Mouse (Mus musculus): ENCODE measurements around the gene Cdkl1.

The Cdkl1 gene

GRCm38 (mm10) chr12:69733923-69734322, 57.1 kb downstream of the Cdkl1 start:
- no peak for DNase-seq

GRCm38 (mm10) chr12:69733518-69733917, 57.5 kb downstream of the Cdkl1 start:
- peak; percentile 45 for DNase-seq

- DNase-seq, result no peak
These were observed 58.8 kb downstream of the Cdkl1 start for GRCm38 (mm10) chr12:69732221-69732620.

GRCm38 (mm10) chr12:69730306-69730705, 60.8 kb downstream of the Cdkl1 start:
- no peak for DNase-seq

GRCm38 (mm10) chr12:69729246-69729645, 61.8 kb downstream of the Cdkl1 start:
- no peak for DNase-seq

GRCm38 (mm10) chr12:69724711-69725460, 66.2 kb downstream of the Cdkl1 start, which contains the start of the genes L2hgdh and Atp5s:
TSS of gene L2hgdh (minus strand) at chr12:69724873.
TSS of gene Atp5s (plus strand) at chr12:69724950.
- DNase-seq, result peak; percentile 98

GRCm38 (mm10) chr12:69724018-69724710, 66.9 kb downstream of the Cdkl1 start:
- no peak for DNase-seq

- peak; percentile 44 for DNase-seq
These were observed 67.7 kb downstream of the Cdkl1 start for GRCm38 (mm10) chr12:69723376-69723775.

- no peak for DNase-seq
These were observed 68.2 kb downstream of the Cdkl1 start for GRCm38 (mm10) chr12:69722857-69723256.

GRCm38 (mm10) chr12:69713628-69714027, 77.4 kb downstream of the Cdkl1 start:
- peak; percentile 68 for DNase-seq

- DNase-seq, result no peak
These were observed 86.1 kb downstream of the Cdkl1 start for GRCm38 (mm10) chr12:69704799-69705458.

- no peak for DNase-seq
These were observed 92.7 kb downstream of the Cdkl1 start for GRCm38 (mm10) chr12:69698352-69698751.
